Mouse (Mus musculus): Measurements from ENCODE around the gene Pcsk6. TPM values are rescaled to one million over a fixed set of nuclear protein-coding genes. Genes with fewer than 3 reads are reported as not detected.
"Not testable (repeated sequence)": the region's sequence is repeated elsewhere in the genome, so short reads cannot be mapped to it uniquely, and the experiment has no call there.

Pcsk6 gene
- total RNA-seq, 4 experiments from 2014 or later, result 10.7 to 18.4 (median 14.7) TPM

DNA sequence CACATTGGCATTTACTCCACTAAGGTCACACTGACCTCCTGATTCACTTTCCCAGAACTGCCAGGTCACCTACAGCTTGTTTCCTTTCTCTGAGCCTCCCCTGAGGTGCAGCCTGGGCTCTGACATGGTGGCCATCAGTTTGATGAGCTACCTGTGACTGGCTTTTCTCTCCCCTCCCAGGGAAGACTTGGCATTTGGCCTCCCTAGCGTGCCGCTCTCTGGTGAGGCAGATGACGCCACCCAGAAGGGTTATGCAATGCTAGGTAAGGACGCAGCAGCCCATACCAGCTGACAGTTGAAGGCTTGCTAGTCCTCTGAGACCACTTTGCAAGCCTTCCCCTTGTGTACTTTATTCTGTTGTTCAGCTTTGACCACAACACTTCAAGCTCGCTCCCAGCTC lies 141.9 kb downstream of the Pcsk6 start:
- DNase-seq, result no peak

GRCm38 (mm10) chr7:66003865-66004638 lies 142.5 kb downstream of the Pcsk6 start:
- no peak for DNase-seq

DNA sequence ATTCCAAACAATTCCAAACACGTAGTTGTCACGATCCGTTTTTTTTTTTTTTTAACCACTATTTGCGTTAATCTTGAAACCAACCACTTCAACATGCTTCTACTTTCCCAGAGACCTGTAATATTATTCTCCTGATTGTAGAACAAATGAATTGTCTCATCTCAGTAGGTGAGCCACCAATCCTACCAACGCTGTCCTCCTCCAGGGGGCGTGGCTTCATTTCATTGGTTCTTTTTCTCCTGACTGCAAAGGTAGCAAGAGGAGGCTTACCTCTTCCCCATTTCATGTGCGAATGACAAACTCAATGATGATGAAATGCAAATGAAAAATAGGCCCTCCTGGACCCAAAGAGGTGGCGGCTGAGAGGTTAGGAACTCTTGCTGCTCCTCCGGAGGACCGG lies 143.5 kb downstream of the Pcsk6 start:
- DNase-seq, result no peak

- DNase-seq, result no peak
Measured at GRCm38 (mm10) chr7:66008161-66008891, 146.8 kb downstream of the Pcsk6 start.

GRCm38 (mm10) chr7:66008892-66009273 lies 147.3 kb downstream of the Pcsk6 start:
- DNase-seq, result no peak

- no peak for DNase-seq
Measured at GRCm38 (mm10) chr7:66010518-66010917, 149.0 kb downstream of the Pcsk6 start.

- DNase-seq, result no peak
Measured at GRCm38 (mm10) chr7:66027747-66028146, 166.2 kb downstream of the Pcsk6 start.

DNA sequence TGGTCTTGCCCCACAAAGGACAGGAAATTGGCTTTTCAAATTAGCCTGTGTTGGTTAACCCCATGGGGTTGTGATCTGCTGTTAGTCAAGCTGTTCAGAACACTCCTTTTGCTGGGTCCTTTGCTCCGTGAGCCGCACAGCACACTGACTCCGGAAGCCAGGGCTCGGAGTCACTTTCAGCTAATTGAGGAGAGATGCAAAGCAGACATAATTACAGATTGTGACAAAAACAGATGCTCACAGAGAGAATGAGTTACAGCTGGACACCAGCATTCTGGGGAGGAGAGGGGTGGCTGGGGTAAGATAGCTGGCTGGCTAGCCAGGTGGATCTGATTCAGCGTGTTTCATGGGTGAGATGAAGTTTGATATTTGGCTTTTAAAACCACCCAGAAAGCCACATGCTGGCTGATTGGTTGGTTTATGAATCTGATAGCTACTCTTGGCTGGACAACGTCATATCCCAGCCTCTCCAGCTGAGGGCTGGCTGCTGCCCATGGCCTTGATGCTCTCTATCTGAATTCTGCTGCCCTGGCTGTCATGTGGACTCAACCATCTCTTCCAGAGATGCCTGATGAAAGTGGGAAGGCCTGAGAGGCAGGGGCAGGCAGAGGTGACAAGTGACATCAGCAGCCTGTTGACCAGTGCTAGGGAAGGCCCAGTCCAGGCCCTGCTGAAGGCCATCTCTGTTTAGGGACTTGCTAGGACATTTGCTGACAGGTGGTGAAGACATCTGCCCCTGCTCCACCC lies 167.4 kb downstream of the Pcsk6 start:
- no peak for DNase-seq

GRCm38 (mm10) chr7:66036809-66037208 lies 175.3 kb downstream of the Pcsk6 start:
- DNase-seq, result no peak

DNA sequence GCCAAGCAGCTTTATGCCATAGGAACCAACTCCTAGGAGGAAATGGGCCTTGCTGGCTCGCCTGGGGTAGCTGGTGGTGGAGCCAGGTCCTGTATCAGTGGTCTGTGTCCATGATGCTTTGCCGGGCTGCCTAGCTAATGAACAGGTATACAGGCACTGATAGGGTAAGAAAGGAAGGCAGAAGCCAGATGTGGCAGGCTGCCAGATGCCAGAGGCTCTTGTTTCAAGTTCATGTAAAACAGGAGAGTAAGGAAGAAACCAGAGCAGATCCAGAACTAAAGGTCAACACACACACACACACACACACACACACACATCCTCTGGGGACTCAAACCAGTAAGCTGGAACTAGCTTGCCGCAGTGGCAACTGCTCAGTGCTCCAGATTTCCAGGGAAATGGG lies 176.7 kb downstream of the Pcsk6 start:
- no peak for DNase-seq

- no peak for DNase-seq
Measured at GRCm38 (mm10) chr7:66038730-66039129, 177.2 kb downstream of the Pcsk6 start.

- DNase-seq, result no peak
Measured at GRCm38 (mm10) chr7:66040026-66040814, 178.7 kb downstream of the Pcsk6 start.

DNA sequence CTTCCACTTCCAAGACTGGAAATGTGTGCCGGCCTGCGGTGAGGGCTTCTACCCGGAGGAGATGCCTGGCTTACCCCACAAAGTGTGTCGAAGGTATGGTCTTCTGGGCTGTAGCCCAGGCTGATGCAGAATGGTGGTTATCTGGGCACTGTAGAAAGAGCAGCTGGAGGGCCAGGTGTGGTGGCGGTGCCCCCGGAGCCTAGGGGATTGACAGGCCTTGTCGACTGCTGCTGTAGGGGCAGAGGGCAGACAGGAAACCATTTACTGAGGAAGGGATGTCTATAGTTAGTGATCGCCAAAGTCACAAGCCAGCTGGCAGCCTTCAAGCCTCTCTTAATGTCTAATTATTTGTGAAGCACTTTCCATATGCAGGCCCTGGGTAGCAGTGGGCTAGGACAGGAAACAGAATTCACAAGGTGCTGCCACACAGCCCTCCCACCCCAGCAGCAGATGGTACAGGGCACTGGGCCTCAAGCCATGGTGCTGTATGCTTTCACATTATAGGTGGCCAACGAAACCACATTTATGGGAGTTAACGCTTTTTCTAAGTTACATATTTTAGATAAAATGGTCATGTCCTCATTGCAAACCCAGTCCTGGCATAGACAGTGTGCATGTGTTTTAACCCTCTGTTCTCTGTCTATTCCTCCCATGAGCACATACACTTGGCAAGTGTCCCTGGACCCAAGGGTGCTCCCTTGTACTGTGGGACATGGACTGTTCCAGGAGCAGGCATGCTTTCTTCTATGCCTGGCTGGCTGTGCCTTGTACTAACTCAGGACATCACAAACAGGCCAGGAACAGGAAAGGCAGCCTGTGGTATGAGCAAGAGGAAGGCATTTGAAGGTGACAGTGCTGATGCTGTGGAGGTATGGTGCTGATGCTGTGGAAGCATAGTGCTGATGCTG lies 182.3 kb downstream of the Pcsk6 start, which contains the start of gene Gm45213:
Gm45213 (plus strand) TSS at position 51 of the 908 bp plus-strand sequence.
- no peak for DNase-seq

GRCm38 (mm10) chr7:66044617-66045016 lies 183.1 kb downstream of the Pcsk6 start:
- DNase-seq, result no peak

DNA sequence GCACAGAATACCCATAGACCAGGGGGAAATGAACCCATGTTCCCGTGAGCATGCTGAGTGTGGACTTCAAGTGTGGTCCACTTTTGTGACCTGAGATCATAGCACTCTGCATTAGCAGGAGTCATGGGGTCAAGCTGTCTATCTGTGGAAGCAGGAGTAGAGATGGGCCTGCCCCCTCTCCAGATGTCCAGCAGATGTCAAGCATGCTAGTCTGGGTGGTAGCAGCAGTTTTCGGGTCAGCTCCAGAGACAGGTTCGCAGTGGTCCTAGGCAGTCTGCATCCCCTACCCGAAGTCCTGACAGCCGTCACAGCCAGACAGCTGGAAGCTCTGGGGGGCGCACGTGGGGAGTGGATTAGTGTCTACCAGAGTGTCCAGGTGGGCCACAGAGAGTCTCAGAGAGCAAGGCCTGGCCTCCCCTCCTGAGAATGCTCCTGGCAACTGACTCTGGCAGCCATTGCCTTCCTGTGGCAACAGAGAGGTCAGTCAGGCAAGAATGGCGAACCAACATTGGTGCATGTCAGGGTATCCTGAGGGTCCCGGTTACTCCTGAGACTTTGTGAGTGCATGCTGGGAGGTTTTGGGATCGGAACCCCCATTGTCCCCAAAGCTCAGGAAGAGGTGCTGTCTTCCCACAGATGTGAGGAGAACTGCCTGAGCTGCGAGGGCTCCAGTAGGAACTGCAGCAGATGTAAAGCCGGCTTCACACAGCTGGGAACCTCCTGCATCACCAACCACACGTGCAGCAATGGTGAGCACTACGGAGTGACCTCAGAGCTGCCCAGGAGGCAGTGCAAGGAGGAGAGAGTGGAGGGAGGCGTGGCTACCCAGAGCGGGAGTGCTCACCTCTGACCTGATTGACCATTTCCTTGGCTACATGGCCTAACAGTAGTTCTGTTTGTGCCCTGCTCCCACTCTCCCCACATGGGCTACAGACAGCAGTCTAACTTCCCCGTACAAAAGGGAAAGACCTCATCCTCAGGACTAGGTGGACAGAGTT lies 185.7 kb downstream of the Pcsk6 start:
- no peak for DNase-seq

- DNase-seq, result no peak
Measured at GRCm38 (mm10) chr7:66047975-66048374, 186.4 kb downstream of the Pcsk6 start.

DNA sequence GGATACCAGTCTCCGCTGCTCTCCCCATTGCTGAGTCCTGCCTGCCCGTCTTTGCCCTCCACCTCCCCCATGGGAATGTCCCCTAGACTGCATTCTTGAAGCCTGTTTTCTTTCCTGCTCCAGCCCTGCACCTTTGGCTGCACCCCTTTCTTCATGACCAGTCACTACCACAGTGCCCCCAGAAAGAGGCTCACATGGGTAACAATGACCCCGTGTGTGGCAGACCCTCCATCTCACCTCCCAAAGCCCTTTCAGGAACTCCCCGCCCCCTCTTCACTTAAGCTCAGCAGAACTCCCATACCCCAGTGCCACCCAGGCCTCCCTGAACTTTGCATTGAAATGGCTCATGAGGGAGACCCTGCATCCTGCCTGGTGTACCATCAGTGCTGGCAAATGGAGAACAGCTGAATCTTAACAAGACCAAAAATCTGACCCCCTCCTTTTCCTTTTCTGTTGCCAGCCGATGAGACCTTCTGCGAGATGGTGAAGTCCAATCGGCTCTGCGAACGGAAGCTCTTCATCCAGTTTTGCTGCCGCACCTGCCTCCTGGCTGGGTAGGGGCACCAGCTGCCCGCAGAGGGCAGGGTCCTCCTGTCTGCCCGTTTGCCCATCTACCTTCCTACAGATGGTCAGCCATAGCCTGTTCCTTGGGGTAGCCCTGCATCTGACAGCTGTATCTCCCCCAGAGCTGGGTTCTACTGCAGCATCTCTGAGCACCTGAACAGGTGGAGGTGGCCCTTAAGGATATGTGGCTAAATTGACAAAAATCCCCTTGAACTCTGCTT lies 187.1 kb downstream of the Pcsk6 start:
- no peak for DNase-seq

DNA sequence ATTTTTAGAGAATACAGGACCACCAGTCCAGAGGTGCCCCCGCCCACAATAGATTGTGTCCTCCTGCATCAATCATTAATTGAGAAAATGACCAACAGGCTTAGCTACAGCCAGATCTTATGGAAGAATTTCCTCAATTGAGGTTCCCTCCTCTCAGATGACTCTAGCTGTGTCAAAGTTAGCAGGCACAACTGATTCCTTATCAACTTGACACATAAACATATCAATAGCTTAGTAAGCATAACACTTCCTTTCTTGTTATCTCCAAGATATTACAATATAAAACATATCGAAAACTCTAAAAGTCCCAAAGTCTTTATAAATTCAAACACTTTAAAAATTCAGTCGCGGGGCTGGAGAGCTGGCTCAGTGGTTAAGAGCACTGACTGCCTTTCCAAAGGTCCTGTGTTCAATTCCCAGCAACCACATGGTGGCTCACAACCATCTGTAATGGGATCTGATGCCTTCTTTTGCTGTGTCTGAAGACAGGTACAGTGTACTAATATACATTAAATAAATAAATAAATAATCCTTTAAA lies 192.5 kb downstream of the Pcsk6 start:
- no peak for DNase-seq

GRCm38 (mm10) chr7:66055356-66055755 lies 193.8 kb downstream of the Pcsk6 start:
- DNase-seq, result not testable (repeated sequence)
